Mouse (Mus musculus) ES-Bruce4 (cell line): ENCODE results near the gene Wdtc1. TPM values are rescaled to one million over a fixed set of nuclear protein-coding genes. Genes with fewer than 3 reads are reported as not detected.

ENCODE experiments used
- H3K27ac ChIP-seq: 2 replicates; pipeline ENCODE4 v1.5.1; 2012; ENCODE audit warnings: low read length, inconsistent platforms; ENCODE audit not compliant: insufficient read depth
- H3K27me3 ChIP-seq: 2 replicates; pipeline ENCODE4 v1.6.1; 2012; ENCODE audit warnings: mild to moderate bottlenecking, low read length, inconsistent platforms; ENCODE audit not compliant: control insufficient read depth, poor library complexity, insufficient read depth, severe bottlenecking
- H3K36me3 ChIP-seq: 2 replicates; pipeline ENCODE4 v1.6.1; 2012; ENCODE audit warnings: inconsistent platforms, mild to moderate bottlenecking, low read length, moderate library complexity; ENCODE audit not compliant: control insufficient read depth, poor library complexity, insufficient read depth, severe bottlenecking
- H3K4me1 ChIP-seq: one replicate; pipeline ENCODE4 v1.8.1; 2011; ENCODE audit warnings: low read length; ENCODE audit not compliant: control insufficient read depth, insufficient read depth
- H3K4me3 ChIP-seq: 2 replicates; pipeline ENCODE4 v1.5.1; 2011; ENCODE audit warnings: low read depth, mild to moderate bottlenecking, low read length
- H3K9ac ChIP-seq: 2 replicates; pipeline ENCODE4 v1.6.1; 2012; ENCODE audit warnings: low read depth, mild to moderate bottlenecking, inconsistent platforms; ENCODE audit not compliant: poor library complexity, severe bottlenecking
- H3K9me3 ChIP-seq: replicated peaks from 2 replicates; pipeline ENCODE4 v1.6.1; 2012; ENCODE audit warnings: mild to moderate bottlenecking, low read length, inconsistent platforms; ENCODE audit not compliant: control insufficient read depth, poor library complexity, insufficient read depth, severe bottlenecking
- CTCF ChIP-seq: IDR thresholded peaks from one replicate; pipeline ENCODE4 v1.8.1; 2011; ENCODE audit warnings: low read depth, low read length
- EP300 ChIP-seq: IDR thresholded peaks from 2 replicates; pipeline ENCODE4 v1.6.1; 2011; ENCODE audit warnings: low read depth, low read length; ENCODE audit not compliant: insufficient read depth
- POLR2A ChIP-seq: IDR thresholded peaks from one replicate; pipeline ENCODE4 v1.8.1; 2011; ENCODE audit warnings: low read length; ENCODE audit not compliant: insufficient read depth
- polyA plus RNA-seq: library from polyadenylated mRNA; stranded (reverse); fragments of >200 nt; gene quantifications from 2 replicates; pipeline ENCODE4 v1.2.4, GENCODE M21; 2011; ENCODE audit warnings: low read depth; ENCODE audit not compliant: missing spikeins, insufficient read depth, insufficient read length

The Wdtc1 gene
- polyA plus RNA-seq, 1 experiment: 69.2 TPM

DNA sequence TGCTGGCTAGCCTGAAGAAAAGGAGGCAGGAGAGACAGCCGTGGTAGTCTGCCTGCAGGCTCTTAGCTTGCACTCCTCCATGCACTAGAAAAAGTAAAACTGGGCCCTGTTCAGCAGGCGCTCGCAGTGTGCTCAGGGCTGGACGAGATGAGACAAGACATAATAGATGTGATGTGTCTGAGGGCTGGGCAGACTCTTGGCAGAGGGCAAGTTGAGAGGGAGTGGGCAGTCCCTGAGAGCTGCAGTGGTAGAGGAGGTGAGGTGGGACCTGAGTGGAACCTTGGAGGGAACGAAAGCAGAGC is 25.7 kb upstream of the Wdtc1 start:
- H3K9me3 ChIP-seq: no peaks in the 10 kb centered on the region
- peak overlapping the region; percentile 54 for H3K27ac ChIP-seq
- no peak overlapping the region for H3K9ac ChIP-seq
- H3K36me3 ChIP-seq: no peaks in the 10 kb centered on the region
- no peaks in the 10 kb centered on the region for H3K27me3 ChIP-seq
- TF ChIP-seq EP300 (no peak), CTCF (no peak), POLR2A (no peak)
- no peak overlapping the region for H3K4me3 ChIP-seq
- H3K4me1 ChIP-seq: peaks cover 12% of the 10 kb centered on the region

DNA sequence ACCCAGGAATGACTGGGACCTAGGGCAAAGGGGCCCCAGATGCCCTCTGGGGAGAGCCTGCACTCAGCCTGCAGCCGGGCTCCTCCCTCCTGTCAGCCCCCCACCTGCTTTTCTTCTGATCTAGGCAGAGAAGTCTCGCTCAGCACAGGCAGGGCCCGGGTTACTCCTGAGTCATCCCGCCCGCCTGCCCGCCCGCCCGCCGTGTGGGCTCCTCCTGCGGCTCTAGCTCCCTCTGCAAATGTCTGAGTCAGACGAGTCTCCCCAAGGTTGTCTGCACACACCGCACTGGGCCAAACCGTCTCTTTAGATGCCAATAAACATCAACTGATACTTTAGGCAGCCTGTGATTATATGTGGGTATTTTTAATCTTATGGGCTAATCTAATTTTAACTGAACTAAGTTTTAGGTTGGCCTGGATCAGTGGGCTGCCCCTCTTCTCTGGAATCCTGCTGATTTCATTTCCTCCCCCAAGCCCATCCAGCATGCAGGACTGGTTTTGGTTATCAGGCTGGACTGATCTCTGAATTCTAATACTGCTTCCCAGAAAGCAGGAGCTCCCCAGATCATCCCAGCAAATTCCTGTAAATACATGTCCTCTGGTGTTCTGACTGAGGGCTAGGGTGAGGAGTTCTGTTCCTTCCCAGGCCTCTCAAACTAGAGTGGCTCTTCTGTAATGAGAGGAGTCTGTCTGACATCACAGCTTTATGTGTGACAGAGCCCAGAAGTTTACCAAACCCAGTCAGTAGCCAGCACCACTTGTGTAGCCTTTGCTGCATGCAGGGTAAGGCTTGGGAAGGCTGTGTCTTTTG is 25.2 kb upstream of the Wdtc1 start:
- H3K4me1 ChIP-seq: peaks cover 12% of the 10 kb centered on the region
- TF ChIP-seq CTCF (no peak), EP300 (0 out of 2 replicates have a peak, but pooled peaks have one; percentile 12), POLR2A (no peak)
- H3K9ac ChIP-seq: peak overlapping the region; percentile 7; the same call in 1 of the 2 replicates
- no peaks in the 10 kb centered on the region for H3K36me3 ChIP-seq
- H3K27me3 ChIP-seq: no peaks in the 10 kb centered on the region
- H3K9me3 ChIP-seq: no peaks in the 10 kb centered on the region
- peak overlapping the region; percentile 62 for H3K27ac ChIP-seq
- no peak overlapping the region for H3K4me3 ChIP-seq

- no peak overlapping the region for H3K9ac ChIP-seq
- H3K36me3 ChIP-seq: no peaks in the 10 kb centered on the region
- H3K9me3 ChIP-seq: no peaks in the 10 kb centered on the region
- no peak overlapping the region for H3K4me3 ChIP-seq
- H3K4me1 ChIP-seq: peaks cover 15% of the 10 kb centered on the region
- TF ChIP-seq POLR2A (no peak), EP300 (0 out of 2 replicates have a peak, but pooled peaks have one; percentile 54)
- no peaks in the 10 kb centered on the region for H3K27me3 ChIP-seq
- H3K27ac ChIP-seq: peak overlapping the region; percentile 41; the same call in 1 of the 2 replicates
Measured at GRCm38 (mm10) chr4:133375812-133376577, 22.7 kb upstream of the Wdtc1 start.

DNA sequence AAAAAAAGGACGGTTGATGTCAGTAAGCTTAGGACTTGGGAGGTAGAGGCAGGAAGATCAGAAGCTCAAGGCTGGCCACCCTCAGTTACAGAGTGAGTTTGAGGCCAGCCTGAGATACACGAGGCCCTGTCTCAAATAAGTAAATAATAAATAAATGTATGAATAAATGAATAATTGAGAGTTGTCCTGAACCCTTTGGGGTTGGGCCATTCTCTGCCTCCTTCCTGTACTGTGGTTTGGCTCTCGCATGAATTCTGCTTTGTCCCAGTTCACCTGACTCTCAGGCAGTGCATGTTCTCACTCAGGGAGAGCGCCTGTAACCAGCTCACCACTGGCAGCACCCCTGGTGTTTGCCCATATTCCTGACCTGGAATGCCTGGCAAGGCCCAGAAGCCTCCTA is 20.7 kb upstream of the Wdtc1 start:
- H3K27ac ChIP-seq: no peak overlapping the region
- peaks cover 17% of the 10 kb centered on the region for H3K4me1 ChIP-seq
- H3K36me3 ChIP-seq: no peaks in the 10 kb centered on the region
- H3K4me3 ChIP-seq: no peak overlapping the region
- H3K9ac ChIP-seq: no peak overlapping the region
- TF ChIP-seq EP300 (no peak), POLR2A (no peak), CTCF (no peak)
- H3K9me3 ChIP-seq: no peaks in the 10 kb centered on the region
- no peaks in the 10 kb centered on the region for H3K27me3 ChIP-seq

GRCm38 (mm10) chr4:133372278-133372665 is 19.0 kb upstream of the Wdtc1 start:
- Histone ChIP-seq H3K27ac (no peak overlapping the region), H3K27me3 (no peaks in the 10 kb centered on the region), H3K4me3 (no peak overlapping the region), H3K36me3 (no peaks in the 10 kb centered on the region), H3K9ac (no peak overlapping the region), H3K4me1 (peaks cover 13% of the 10 kb centered on the region), H3K9me3 (no peaks in the 10 kb centered on the region)
- TF ChIP-seq CTCF (no peak), EP300 (no peak), POLR2A (no peak)
